Mouse (Mus musculus): Measurements from ENCODE around the gene Mob1b. TPM values are rescaled to one million over a fixed set of nuclear protein-coding genes. Genes with fewer than 3 reads are reported as not detected.
"Not testable (repeated sequence)": the region's sequence is repeated elsewhere in the genome, so short reads cannot be mapped to it uniquely, and the experiment has no call there.

Mob1b gene
- polyA plus RNA-seq, 1 experiment = 4.6 TPM

- H3ac ChIP-seq (ENCODE audit: control insufficient read depth, insufficient read length) = no peak overlapping the region
- H3K4me2 ChIP-seq (ENCODE audit: low read depth) = no peak overlapping the region
- H3K36me3 ChIP-seq (ENCODE audit: control insufficient read depth, insufficient read depth) = no peaks in the 10 kb centered on the region
- peaks cover 94% of the 10 kb centered on the region for H3K79me2 ChIP-seq (ENCODE audit: control insufficient read depth, insufficient read depth)
- H3K27me3 ChIP-seq (ENCODE audit: control insufficient read depth, insufficient read depth, insufficient read length) = no peaks in the 10 kb centered on the region
- H3K4me3 ChIP-seq = no peak overlapping the region
- TF ChIP-seq TCF12 (IDR thresholded peaks at IDR 0.05; ENCODE audit: insufficient read depth, poor library complexity, severe bottlenecking) (no peak), MYOD1 (IDR thresholded peaks at IDR 0.05; ENCODE audit: control insufficient read depth in 1 of 3, insufficient read length in 2 of 3, low read depth in 2 of 3) (no peak), REST (IDR thresholded peaks at IDR 0.05; ENCODE audit: insufficient read depth, insufficient read length) (no peak), USF1 (IDR thresholded peaks at IDR 0.05; ENCODE audit: low read depth) (no peak), POLR2A (IDR thresholded peaks at IDR 0.05; ENCODE audit: insufficient read length, low read depth) (no peak), MYOG (IDR thresholded peaks at IDR 0.05; ENCODE audit: control insufficient read depth in 1 of 3, insufficient read depth in 1 of 3, insufficient read length in 2 of 3, low read depth in 2 of 3) (no peak), TCF3 (IDR thresholded peaks at IDR 0.05; ENCODE audit: insufficient read length, low read depth) (no peak), MAX (IDR thresholded peaks at IDR 0.05; ENCODE audit: low read depth) (no peak), SRF (IDR thresholded peaks at IDR 0.05; ENCODE audit: control insufficient read depth, insufficient read length, low read depth) (no peak), POLR2AphosphoS2 (IDR thresholded peaks at IDR 0.05; ENCODE audit: insufficient read length, low read depth) (no peak), E2F4 (IDR thresholded peaks at IDR 0.05; ENCODE audit: insufficient read depth) (no peak), CEBPB (IDR thresholded peaks at IDR 0.05; ENCODE audit: insufficient read depth, poor library complexity, severe bottlenecking) (no peak)
These were observed 14.1 kb downstream of the Mob1b start for GRCm38 (mm10) chr5:88734786-88735185.

GRCm38 (mm10) chr5:88741065-88741464 lies 20.4 kb downstream of the Mob1b start:
- not testable (repeated sequence) for H3K36me3 ChIP-seq (ENCODE audit: control insufficient read depth, insufficient read depth); H3K4me2 ChIP-seq (ENCODE audit: low read depth); H3ac ChIP-seq (ENCODE audit: control insufficient read depth, insufficient read length); H3K4me3 ChIP-seq; H3K27me3 ChIP-seq (ENCODE audit: control insufficient read depth, insufficient read depth, insufficient read length)
- peaks cover 78% of the 10 kb centered on the region for H3K79me2 ChIP-seq (ENCODE audit: control insufficient read depth, insufficient read depth)

GRCm38 (mm10) chr5:88747774-88748173 lies 27.1 kb downstream of the Mob1b start:
- Histone ChIP-seq H3ac (ENCODE audit: control insufficient read depth, insufficient read length) (no peak overlapping the region), H3K36me3 (ENCODE audit: control insufficient read depth, insufficient read depth) (peaks cover 12% of the 10 kb centered on the region)
- TF ChIP-seq MAX (IDR thresholded peaks at IDR 0.05; ENCODE audit: low read depth) (no peak), MYOD1 (IDR thresholded peaks at IDR 0.05; ENCODE audit: control insufficient read depth in 1 of 3, insufficient read length in 2 of 3, low read depth in 2 of 3) (no peak), SRF (IDR thresholded peaks at IDR 0.05; ENCODE audit: control insufficient read depth, insufficient read length, low read depth) (no peak), E2F4 (IDR thresholded peaks at IDR 0.05; ENCODE audit: insufficient read depth) (no peak), USF1 (IDR thresholded peaks at IDR 0.05; ENCODE audit: low read depth) (no peak), REST (IDR thresholded peaks at IDR 0.05; ENCODE audit: insufficient read depth, insufficient read length) (no peak), MYOG (IDR thresholded peaks at IDR 0.05; ENCODE audit: control insufficient read depth in 1 of 3, insufficient read depth in 1 of 3, insufficient read length in 2 of 3, low read depth in 2 of 3) (no peak), CEBPB (IDR thresholded peaks at IDR 0.05; ENCODE audit: insufficient read depth, poor library complexity, severe bottlenecking) (no peak), POLR2AphosphoS2 (IDR thresholded peaks at IDR 0.05; ENCODE audit: insufficient read length, low read depth) (no peak), POLR2A (IDR thresholded peaks at IDR 0.05; ENCODE audit: insufficient read length, low read depth) (no peak), TCF12 (IDR thresholded peaks at IDR 0.05; ENCODE audit: insufficient read depth, poor library complexity, severe bottlenecking) (no peak)

GRCm38 (mm10) chr5:88753199-88753598 lies 32.5 kb downstream of the Mob1b start:
- H3ac ChIP-seq (ENCODE audit: control insufficient read depth, insufficient read length) = no peak overlapping the region
- no peak overlapping the region for H3K4me3 ChIP-seq
- no peak overlapping the region for H3K4me2 ChIP-seq (ENCODE audit: low read depth)
- no peaks in the 10 kb centered on the region for H3K79me2 ChIP-seq (ENCODE audit: control insufficient read depth, insufficient read depth)
- no peak for TF ChIP-seq MYOD1 (IDR thresholded peaks at IDR 0.05; ENCODE audit: control insufficient read depth in 1 of 3, insufficient read length in 2 of 3, low read depth in 2 of 3)
- TF ChIP-seq SRF (IDR thresholded peaks at IDR 0.05; ENCODE audit: control insufficient read depth, insufficient read length, low read depth) = no peak
- no peak for TF ChIP-seq TCF12 (IDR thresholded peaks at IDR 0.05; ENCODE audit: insufficient read depth, poor library complexity, severe bottlenecking)
- TF ChIP-seq REST (IDR thresholded peaks at IDR 0.05; ENCODE audit: insufficient read depth, insufficient read length) = no peak
- TF ChIP-seq POLR2AphosphoS2 (IDR thresholded peaks at IDR 0.05; ENCODE audit: insufficient read length, low read depth) = no peak
- no peak for TF ChIP-seq POLR2A (IDR thresholded peaks at IDR 0.05; ENCODE audit: insufficient read length, low read depth)
- no peak for TF ChIP-seq USF1 (IDR thresholded peaks at IDR 0.05; ENCODE audit: low read depth)
- TF ChIP-seq E2F4 (IDR thresholded peaks at IDR 0.05; ENCODE audit: insufficient read depth) = no peak
- no peak for TF ChIP-seq MAX (IDR thresholded peaks at IDR 0.05; ENCODE audit: low read depth)
- TF ChIP-seq TCF3 (IDR thresholded peaks at IDR 0.05; ENCODE audit: insufficient read length, low read depth) = no peak
- no peak for TF ChIP-seq MYOG (IDR thresholded peaks at IDR 0.05; ENCODE audit: control insufficient read depth in 1 of 3, insufficient read depth in 1 of 3, insufficient read length in 2 of 3, low read depth in 2 of 3)
- TF ChIP-seq CEBPB (IDR thresholded peaks at IDR 0.05; ENCODE audit: insufficient read depth, poor library complexity, severe bottlenecking) = no peak
- peaks cover 29% of the 10 kb centered on the region for H3K36me3 ChIP-seq (ENCODE audit: control insufficient read depth, insufficient read depth)
- H3K27me3 ChIP-seq (ENCODE audit: control insufficient read depth, insufficient read depth, insufficient read length) = no peaks in the 10 kb centered on the region

More at GRCm38 (mm10) chr5:88747774-88748173, 27.1 kb downstream of the Mob1b start:
- Histone ChIP-seq H3K27me3 (ENCODE audit: control insufficient read depth, insufficient read depth, insufficient read length) (no peaks in the 10 kb centered on the region), H3K79me2 (ENCODE audit: control insufficient read depth, insufficient read depth) (peaks cover 23% of the 10 kb centered on the region), H3K4me2 (ENCODE audit: low read depth) (peak overlapping the region; percentile 10), H3K4me3 (no peak overlapping the region)

- TF ChIP-seq MYOD1 (IDR thresholded peaks at IDR 0.05; ENCODE audit: control insufficient read depth in 1 of 3, insufficient read length in 2 of 3, low read depth in 2 of 3) (no peak), MAX (IDR thresholded peaks at IDR 0.05; ENCODE audit: low read depth) (no peak), CEBPB (IDR thresholded peaks at IDR 0.05; ENCODE audit: insufficient read depth, poor library complexity, severe bottlenecking) (no peak), MYOG (IDR thresholded peaks at IDR 0.05; ENCODE audit: control insufficient read depth in 1 of 3, insufficient read depth in 1 of 3, insufficient read length in 2 of 3, low read depth in 2 of 3) (no peak), USF1 (IDR thresholded peaks at IDR 0.05; ENCODE audit: low read depth) (no peak), POLR2A (IDR thresholded peaks at IDR 0.05; ENCODE audit: insufficient read length, low read depth) (no peak), POLR2AphosphoS2 (IDR thresholded peaks at IDR 0.05; ENCODE audit: insufficient read length, low read depth) (no peak), TCF3 (IDR thresholded peaks at IDR 0.05; ENCODE audit: insufficient read length, low read depth) (no peak), E2F4 (IDR thresholded peaks at IDR 0.05; ENCODE audit: insufficient read depth) (no peak), REST (IDR thresholded peaks at IDR 0.05; ENCODE audit: insufficient read depth, insufficient read length) (no peak), TCF12 (IDR thresholded peaks at IDR 0.05; ENCODE audit: insufficient read depth, poor library complexity, severe bottlenecking) (no peak), SRF (IDR thresholded peaks at IDR 0.05; ENCODE audit: control insufficient read depth, insufficient read length, low read depth) (no peak)
- Histone ChIP-seq H3K27me3 (ENCODE audit: control insufficient read depth, insufficient read depth, insufficient read length) (no peaks in the 10 kb centered on the region), H3K4me2 (ENCODE audit: low read depth) (no peak overlapping the region), H3K36me3 (ENCODE audit: control insufficient read depth, insufficient read depth) (peaks cover 1% of the 10 kb centered on the region), H3ac (ENCODE audit: control insufficient read depth, insufficient read length) (no peak overlapping the region), H3K4me3 (no peak overlapping the region), H3K79me2 (ENCODE audit: control insufficient read depth, insufficient read depth) (peaks cover 20% of the 10 kb centered on the region)
These were observed 42.0 kb downstream of the Mob1b start for GRCm38 (mm10) chr5:88762611-88763010.

Data from myocyte (in vitro differentiated cells).